Mouse (Mus musculus) right cerebral cortex, postnatal 36 days (tissue): ENCODE results near the gene Eya3.
"Not testable (repeated sequence)": the region's sequence is repeated elsewhere in the genome, so short reads cannot be mapped to it uniquely, and the experiment has no call there.

ENCODE experiments used
- DNase-seq, 2 experiments: peaks; one replicate each; pipeline ENCODE4 v3.0.0; 2022; ENCODE audit warnings: low spot score in 2 of 2, mixed read lengths in 1 of 2

The Eya3 gene

DNA sequence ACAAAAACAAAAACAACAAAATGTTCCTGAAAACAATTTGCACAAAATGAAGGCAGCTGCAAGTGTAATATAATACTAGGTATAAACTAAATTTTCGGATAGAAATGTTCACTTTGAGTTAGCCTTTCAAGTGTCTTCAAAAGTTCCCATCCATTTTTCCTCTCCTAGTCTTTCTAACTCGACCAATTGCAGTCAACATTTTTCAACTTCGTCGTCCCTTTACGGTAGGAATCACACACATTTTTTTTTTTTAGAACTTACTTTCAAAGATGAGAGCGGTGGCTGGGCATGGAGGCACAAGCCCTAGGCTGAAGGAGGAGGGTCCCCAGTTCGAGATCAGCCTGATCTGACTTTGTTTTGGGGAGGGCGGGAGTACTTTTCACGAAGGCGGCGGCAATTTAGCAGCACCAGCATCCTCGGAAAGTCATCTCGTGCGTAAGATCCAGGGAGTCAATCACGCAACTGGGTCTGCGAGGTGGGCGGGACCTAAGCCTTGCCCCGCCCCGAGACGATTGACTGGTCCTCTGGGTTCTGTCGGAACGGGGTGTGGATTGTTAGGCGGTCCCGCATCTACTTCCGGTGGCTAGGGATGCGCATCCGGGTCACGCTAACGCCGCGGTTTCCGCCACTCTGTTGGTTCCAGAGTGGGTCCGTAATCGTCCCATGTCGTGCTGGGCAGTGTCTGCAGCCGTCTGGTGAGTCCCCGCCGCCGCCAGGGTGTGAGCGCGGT is at the start of gene Eya3:
TSS of gene Eya3 (plus strand) at position 527 of the 730 bp plus-strand sequence.
- peak; percentile 92 to 94 for DNase-seq

DNA sequence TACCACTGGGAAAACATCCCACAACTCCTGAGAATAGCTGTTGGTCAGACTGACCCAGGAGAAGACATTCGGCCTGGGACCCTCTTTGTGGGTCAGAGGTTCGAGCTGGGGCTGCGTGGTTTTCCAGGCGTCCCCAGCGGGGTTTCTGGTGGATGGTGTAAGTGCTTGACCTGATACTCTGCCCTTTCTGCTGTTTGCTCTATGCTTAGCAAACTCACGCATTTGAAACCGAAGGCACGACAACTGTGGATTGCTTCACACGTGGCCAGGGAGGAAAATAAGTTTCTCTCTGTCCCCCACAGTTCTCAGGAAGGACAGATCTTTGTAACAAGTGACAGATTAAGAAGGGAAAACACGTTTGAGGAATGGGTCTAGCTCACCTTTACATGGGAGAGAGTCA is 48.1 kb upstream of the Eya3 start:
- no peak for DNase-seq

DNA sequence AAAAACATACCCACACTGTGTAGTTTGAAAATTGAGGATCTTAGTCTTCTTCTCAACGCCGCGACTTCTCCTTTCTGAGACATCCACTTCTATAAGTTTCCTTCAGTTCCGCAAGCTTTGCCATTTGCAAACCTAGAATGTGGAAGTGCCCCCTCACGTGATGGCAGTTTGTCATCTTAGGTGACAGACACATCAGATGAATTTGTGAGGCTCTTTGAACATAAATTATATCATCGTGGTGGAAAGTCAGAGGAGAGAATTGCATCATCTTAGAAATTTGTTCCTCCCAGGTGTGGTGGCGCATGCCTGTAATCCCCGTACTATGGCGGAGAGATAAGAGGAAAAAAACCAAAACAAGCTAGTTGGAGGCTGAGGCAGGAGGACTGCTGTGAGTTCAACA is 45.8 kb upstream of the Eya3 start:
- no peak for DNase-seq

DNA sequence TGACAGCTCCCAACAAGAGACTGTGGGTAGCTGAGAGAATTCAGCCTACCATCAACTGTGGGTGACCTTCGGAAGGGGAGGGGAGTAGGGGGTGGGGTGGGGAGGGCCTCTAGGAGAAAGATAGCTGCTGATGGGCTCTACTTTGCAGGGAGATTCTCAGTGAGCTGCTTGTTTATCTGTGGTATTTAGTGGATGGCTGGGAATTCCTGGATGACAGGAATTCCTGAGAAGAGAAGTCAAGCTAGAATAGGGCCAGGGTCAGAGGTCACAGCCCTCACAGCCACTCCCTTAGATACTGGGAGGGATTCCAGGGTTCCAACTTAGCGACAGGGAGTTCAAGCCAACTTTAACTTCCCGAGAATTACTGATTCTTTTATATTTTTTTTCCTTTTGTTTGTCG is 44.6 kb upstream of the Eya3 start:
- DNase-seq: no peak

DNA sequence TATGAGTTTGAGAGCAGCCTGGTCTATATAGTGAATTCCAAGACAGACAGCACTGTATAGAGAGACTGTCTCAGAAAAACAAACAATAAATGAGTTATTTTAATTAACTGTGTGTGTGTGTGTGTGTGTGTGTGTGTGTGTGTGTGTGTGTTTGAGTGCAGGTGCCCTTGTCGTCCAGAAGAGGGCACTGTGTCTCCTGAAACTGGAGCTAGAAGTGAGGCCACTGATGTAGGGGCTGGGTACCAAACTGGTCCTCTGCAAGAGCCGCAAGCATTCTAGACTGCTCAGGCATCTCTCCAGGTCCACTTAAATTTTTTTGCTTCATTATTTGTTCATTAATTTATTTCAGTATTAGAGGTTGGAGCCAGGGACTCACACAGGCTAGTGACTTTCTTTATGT is 39.9 kb upstream of the Eya3 start:
- no peak for DNase-seq

DNA sequence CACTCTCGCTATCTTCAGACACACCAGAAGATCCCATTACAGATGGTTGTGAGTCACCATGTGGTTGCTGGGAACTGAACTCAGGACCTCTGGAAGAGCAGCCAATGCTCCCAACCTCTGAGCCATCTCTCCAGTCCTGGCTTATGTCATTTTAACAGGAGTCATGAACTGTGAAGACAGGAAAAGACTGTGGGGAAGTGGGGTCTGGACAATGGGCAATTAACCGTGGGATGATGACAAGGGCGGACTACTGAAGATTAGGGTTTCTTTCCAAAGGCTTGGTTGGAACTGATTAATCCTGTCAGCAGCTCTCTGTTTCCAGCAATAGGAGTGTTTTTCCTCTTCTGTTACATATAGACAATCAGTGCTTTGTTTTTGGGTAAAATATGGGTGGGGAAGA is 39.0 kb upstream of the Eya3 start:
- no peak for DNase-seq

DNA sequence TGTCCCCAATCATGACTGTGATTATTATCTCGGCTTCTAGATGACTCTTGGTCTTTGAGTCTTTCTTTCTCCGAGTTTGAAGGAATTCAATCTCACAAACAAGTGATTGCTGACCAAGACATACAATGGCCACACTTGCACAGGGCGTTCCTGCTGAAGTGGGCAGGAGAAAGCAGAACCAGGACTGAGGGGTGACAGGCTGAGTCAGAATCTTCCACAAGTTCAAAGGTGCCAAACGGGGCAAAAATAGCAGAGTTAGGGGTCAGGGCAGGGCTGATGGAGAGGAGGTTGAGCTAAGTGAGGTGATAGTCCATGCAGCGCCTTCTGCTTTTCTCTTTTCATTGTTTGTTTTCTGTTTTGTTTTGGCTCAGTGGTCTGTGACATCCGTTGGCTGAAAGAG is 38.3 kb upstream of the Eya3 start:
- no peak for DNase-seq

DNA sequence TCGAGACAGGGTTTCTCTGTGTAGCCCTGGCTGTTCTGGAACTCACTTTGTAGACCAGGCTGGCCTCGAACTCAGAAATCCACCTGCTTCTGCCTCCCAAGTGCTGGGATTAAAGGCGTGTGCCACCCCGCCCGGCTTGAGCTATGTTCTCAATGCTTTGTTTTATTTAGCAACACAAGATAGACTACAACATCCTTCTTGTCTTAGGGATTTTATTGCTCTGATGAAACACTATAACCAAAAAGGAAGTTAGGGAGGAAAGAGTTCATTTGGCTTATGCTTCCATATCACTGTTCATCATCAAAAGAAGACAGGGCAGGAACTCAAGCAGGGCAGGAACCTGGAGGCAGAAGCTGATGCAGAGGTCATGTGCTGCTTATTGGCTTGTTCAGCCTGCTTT is 37.5 kb upstream of the Eya3 start:
- DNase-seq: not testable (repeated sequence)

DNA sequence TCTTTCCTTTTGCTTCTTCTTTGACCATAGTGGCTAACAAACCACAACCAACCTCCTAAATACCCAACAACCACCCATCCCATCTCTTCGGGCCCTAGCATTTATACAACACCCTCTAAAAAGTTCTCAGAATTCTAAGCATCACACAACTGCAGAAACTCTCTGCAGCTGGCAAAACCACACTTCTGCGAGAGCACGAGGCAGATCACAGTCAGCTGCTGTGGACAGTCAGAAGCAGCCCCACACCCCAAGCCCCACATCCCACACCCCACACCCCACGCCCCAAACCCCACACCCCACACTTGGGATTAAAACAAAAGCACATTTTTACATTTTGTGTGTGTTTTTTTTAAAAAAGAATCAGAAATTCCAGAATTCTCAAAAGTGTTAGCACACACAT is 35.3 kb upstream of the Eya3 start:
- no peak for DNase-seq

DNA sequence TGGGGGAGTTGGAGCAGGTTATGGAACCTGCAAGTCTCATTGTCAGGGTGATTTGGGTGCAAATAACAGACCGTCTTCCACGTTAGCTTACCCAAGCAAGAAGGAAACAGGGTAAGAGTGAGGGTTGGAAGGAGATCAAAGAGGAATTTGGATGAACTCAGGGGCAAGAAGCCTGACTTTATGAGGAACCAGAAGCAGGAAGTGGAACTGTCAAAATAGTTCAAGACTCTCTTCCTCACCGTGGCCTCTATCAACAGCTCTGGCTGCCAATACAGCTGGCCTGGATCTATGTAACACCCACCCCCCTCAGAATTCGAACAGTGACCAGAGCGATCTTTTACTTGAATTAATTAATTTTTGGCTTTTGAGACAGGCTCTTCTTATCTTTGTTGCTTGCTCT is 33.0 kb upstream of the Eya3 start:
- no peak for DNase-seq

DNA sequence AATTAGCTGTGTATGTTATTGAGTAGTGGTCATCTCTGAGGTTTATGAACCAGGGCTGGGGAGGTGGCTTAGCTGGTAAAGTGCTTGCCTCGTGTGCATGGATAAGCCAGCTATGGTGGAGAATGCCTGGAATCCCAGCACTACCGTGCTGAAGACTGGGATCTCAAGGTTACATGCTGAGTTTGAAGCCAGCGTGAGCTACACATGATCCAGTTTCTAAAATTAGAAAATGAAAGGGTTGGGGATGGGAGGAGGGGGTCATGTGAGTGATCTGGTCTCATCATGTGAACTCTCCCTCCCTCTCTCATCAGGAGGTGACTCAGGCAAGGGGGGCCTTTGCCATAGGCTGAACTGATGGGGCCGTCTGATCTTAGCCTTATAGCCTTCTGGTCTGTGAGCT is 30.6 kb upstream of the Eya3 start:
- no peak for DNase-seq

DNA sequence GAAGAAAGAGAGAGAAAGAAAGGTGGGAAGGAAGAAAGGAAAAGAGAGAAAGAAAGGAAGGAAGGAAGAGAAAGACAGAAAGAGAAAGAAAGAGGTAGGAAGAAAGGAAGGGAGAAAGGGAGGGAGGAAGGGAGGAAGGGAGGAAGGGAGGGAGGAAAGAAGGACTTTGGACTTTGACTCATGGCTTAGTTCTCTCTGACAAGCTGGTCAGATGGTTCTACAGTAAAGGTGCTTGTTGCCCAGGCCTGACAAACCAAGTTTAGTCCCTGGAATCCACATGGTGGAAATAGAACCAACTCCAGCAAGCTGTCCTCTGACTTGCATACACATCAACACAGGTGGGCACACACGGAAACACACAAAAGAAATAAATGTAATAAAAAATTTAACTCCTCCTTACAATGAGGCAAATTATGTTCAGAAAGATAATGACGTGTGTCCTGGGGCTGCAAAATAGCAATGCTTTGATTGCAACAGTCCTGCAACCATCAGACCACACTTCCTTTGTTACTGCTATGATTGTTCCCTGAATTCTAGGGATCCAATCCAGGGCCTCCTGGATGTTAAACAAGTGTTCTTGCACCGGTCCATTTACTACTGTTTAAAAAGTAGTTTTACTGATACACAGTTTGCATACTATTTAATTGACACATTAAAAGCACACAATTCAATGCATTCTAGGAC is 28.3 kb upstream of the Eya3 start:
- no peak for DNase-seq

DNA sequence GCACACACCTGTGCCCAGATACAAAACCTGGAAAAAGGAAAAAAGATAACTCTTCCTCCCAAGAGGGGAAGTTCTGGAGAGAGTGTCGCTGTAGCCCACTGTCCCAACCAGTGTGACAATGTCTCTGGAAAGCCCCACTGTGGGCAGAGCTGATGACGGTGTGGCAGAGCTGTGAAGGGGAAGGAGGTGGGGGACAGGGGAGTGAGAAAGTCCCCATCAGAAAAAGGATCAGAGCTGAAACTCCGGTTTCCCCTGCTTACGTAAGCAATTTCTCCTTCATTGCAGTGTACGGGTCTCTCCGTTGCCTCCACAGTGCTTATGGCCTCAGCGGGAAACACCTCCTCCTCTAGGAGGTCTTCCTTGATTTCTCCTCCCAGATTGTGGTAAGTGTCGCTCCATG is 27.5 kb upstream of the Eya3 start:
- no peak for DNase-seq

DNA sequence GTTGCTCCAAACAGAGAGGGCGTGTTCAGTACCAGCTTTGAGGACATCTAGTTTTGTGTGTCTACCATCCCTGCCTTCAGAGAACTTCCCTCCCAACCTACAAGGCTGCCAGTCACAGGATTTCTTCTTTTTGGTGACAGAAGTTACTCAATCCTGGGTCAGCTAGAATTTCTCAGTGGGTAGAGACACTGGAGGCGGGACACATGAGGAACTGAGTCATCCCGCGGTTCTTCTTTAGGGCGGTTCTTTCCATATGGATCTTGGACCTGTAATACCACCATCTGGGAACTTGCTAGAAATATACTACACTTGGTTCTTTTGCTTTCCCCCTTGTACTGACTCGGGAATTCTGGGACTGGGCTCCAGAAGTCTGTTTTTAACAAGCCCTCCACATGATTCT is 20.9 kb upstream of the Eya3 start:
- peak; percentile 29 to 73 for DNase-seq

DNA sequence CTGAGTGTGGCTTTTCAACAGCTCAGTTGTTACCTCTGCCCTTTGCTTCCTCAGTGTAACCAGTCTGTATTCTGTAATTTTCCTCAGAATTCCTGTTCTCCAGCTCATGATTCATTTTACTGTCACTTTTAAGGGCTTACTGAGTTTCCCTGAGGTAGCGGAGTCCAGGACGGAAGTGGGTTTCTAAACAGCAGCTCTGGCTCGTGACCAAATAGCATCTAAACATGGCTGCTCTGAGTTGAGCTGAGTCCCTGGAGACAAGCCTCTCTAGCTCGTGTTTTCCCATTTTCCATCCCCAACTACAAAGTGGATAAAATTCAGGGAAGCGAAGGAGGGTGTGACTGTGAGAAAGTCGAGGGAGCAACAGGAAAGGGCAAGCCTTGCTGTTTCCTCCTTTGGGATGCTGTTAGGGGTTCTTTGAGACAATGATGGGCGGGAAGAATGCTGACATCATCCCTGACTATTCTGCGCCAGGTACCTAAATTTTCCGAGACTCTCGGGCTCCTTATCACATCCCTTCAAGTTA is 19.9 kb upstream of the Eya3 start:
- no peak for DNase-seq

DNA sequence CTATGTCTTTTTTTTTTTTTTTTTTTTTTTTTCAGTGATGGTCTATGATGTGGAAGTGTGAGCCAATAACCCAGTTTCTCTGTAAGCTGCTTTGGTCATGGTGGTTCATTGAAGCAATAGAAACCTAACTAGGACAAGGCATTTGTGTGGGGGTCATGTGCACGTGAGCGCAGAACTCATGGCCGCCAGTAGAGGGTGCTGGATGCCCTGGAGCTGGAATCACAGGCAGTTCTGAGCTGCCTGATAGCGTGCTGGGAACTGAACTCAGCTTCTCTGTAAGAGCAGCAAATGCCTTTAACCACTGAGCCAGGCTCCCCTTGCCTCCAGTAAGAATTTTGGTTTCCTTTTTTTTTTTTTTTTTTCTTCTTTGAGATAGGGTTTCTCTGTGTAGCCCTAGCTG is 18.7 kb upstream of the Eya3 start:
- DNase-seq: no peak

DNA sequence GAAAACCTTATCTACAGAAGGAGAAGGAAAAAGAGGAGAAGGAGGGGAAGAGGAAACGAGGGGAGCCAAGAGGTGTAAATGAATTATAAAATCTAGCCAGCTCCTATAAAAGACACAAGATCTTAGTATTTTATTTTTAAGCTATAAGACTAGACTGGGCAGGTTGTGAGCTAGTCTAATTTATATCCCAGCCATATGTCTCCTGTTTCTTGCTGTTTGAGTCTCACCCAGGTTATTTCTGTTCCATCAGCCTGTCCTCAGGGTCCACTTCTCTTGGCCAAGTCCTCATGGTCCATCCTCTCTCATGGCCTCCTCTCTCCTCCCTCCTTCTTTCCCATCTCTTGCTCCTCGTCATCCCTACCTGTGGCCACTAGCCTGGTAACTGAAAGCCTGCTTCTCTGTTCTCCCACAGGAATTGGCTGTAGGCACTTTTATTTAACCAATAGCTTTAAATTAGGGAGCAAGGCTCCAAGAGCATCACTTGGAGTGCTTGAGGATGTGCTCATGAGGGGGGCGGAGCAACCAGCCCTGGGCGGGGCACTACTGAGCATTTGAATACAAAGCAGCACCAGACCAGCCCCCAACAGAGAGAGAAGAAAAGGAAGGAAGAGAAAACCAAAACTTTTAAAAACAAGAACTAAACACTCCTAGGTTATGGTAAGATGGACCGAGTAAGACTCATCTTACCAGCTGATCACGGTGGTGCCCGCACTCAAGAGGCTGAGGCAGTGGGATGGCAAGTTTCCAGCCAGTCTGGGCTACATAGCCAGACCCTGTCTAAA is 17.3 kb upstream of the Eya3 start:
- no peak for DNase-seq

DNA sequence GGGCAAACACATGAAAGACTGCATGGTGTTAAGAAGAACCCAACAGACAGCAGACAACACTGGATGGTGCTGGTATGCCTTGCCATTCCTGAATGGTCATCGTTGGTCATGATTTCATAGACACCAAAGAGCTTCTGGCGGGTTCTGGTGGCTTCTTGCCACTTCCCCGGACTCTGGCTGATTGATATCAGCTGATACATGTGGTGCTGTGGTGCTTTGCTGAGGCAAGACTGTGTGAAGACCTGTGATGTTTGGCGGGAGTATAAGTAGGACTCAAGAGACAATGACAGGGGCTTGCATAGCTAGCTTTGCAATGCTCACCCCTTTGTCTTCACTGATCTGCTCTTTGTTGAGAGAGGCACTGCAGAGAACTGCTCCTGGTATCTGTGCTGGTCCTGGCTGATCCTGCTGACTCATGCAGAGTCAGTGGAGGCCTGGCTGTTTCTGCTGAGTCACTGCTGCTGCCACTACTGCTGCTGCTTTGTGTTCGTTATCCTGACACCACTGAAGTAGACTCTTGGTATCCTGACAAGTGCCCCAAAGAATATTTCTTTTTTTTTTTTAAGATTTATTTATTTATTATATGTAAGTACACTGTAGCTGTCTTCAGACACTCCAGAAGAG is 14.6 kb upstream of the Eya3 start:
- DNase-seq: no peak

DNA sequence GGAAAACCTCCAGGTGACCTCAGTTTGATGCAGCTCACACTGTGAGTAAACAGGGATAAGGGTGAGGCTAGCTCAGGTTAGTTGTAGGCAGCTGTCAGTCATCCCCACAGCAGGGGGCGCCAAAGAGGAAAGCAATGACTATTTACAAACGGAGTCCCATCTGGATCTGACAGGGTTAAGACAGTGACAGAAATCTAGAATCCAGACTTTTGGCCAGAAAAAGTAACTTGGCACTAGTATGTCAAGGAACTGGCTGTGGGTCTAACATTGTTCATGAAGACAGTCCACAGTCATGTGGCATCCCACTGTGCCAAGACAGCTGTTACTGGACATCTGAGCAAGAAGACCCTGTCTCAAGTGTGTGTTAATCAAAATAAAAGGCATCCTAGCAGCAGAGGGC is 10.0 kb upstream of the Eya3 start:
- DNase-seq: no peak

DNA sequence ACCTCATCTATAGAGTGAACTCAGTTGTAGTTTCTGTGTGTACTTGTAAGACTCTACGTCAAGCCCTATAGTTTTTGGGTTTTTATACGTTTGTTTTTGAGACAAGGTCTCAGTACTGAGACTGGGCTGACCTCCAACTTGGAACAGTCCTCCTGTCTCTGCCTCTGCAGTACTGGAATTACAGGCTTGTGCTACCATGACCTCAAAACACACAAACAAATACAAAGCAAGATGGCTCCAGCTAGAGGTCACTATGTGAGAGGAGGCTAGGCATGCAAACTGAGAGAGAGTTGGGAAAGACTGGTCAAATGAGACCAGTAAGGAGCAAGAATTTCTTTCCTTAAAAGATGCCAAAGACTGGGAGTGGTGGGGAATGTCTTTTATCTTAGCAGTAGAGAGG is 2.8 kb upstream of the Eya3 start:
- no peak for DNase-seq

DNA sequence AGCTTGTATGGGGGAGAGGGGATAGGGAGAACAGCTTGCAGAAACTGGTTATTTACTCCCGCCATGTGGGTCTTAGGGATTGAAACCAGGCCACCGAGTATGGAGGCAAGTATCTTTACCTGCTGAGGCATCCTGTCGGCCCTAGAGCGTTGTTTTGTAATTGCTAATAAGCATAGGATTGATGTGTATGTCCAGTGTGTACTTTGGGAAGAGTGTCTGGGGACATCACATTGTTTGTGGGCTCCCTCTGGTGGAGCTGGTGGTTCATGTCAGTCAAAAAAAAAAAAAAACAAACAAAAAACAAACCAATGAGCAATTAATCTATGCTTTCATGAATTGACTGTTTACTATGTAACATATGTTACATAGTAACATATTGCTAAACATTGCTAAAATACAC is 2.2 kb upstream of the Eya3 start:
- DNase-seq: no peak

DNA sequence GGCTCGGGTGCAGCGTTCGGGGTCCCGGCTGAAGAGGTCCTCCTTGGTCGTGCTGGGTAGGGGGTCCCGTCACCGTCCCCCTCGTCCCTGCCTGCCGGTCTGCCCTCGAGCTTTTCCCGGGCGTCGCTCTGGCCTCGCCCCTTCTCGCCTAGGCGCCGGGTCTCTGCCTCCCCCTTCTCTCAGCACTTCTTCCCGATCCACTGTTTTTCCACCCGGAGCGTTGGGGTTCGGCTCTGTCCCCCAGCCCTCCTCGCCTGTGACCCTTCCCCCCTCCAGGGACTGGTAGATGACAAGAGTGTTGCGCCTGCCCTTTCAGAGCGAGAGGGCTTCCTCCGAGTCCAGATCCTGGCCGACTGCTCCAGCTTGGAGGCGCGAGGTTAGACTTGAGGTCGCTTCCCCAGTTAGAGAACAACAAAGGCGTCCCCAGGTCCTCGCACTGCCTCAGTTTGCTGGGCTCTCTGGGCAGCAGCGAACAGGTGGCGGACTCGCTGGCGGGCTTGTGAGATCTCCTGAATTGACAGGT is 465 bp downstream of the Eya3 start:
- DNase-seq: no peak
